Mouse (Mus musculus): ENCODE data around the gene Unc93b1. TPM values are rescaled to one million over a fixed set of nuclear protein-coding genes. Genes with fewer than 3 reads are reported as not detected.

The Unc93b1 gene
- polyA plus RNA-seq, 1 experiment, result 34.7 TPM

Other genes with a start within 250 kb of the Unc93b1 start
- gene Lrp5, start 248.6 kb upstream of the Unc93b1 start, polyA plus RNA-seq (2012; rRNA removed), result 4.9 and 5.2 TPM in 2 replicates
- 32.8 and 37.2 TPM in 2 replicates for gene 1810055G02Rik, start 226.9 kb upstream of the Unc93b1 start, polyA plus RNA-seq (2012; rRNA removed)
- 36.3 and 37.2 TPM in 2 replicates for gene Kmt5b, start 167.8 kb upstream of the Unc93b1 start, polyA plus RNA-seq (2012; rRNA removed)
- 121 and 123 TPM in 2 replicates for gene Chka, start 83.4 kb upstream of the Unc93b1 start, polyA plus RNA-seq (2012; rRNA removed)
- gene Tcirg1, start 28.1 kb upstream of the Unc93b1 start, polyA plus RNA-seq (2012; rRNA removed), result 45.5 and 48.1 TPM in 2 replicates
- gene Ndufs8, start 22.4 kb upstream of the Unc93b1 start, polyA plus RNA-seq (2012; rRNA removed), result 283 and 291 TPM in 2 replicates
- gene Aldh3b1, start 5.4 kb upstream of the Unc93b1 start, polyA plus RNA-seq (2012; rRNA removed), result 7.9 and 8.5 TPM in 2 replicates
- gene Aldh3b3, start 23.5 kb downstream of the Unc93b1 start, polyA plus RNA-seq (2012; rRNA removed), result 0.38 and 0.58 TPM in 2 replicates
- gene Aldh3b2, start 37.1 kb downstream of the Unc93b1 start, polyA plus RNA-seq (2012; rRNA removed), result 3.5 and 3.6 TPM in 2 replicates
- gene Acy3, start 51.4 kb downstream of the Unc93b1 start, polyA plus RNA-seq (2012; rRNA removed), result 5.6 and 5.8 TPM in 2 replicates
- gene Tbx10, start 57.6 kb downstream of the Unc93b1 start, polyA plus RNA-seq (2012; rRNA removed), result not detected in 2 replicates
- 7.1 and 8.4 TPM in 2 replicates for gene Nudt8, start 65.4 kb downstream of the Unc93b1 start, polyA plus RNA-seq (2012; rRNA removed)
- gene Gm49405, start 65.4 kb downstream of the Unc93b1 start, polyA plus RNA-seq (2012; rRNA removed), result 6.3 TPM in 2 replicates
- 287 and 325 TPM in 2 replicates for gene Doc2g, start 68.1 kb downstream of the Unc93b1 start, polyA plus RNA-seq (2012; rRNA removed)
- gene Ndufv1, start 77.6 kb downstream of the Unc93b1 start, polyA plus RNA-seq (2012; rRNA removed), result 248 and 270 TPM in 2 replicates
- 454 and 506 TPM in 2 replicates for gene Gstp1, start 102.8 kb downstream of the Unc93b1 start, polyA plus RNA-seq (2012; rRNA removed)
- gene Gstp2, start 110.8 kb downstream of the Unc93b1 start, polyA plus RNA-seq (2012; rRNA removed), result 5.1 and 14.7 TPM in 2 replicates
- gene Gstp3, start 124.4 kb downstream of the Unc93b1 start, polyA plus RNA-seq (2012; rRNA removed), result not detected in 2 replicates
- not detected in 2 replicates for gene Cabp2, start 146.4 kb downstream of the Unc93b1 start, polyA plus RNA-seq (2012; rRNA removed)
- 50.3 and 58.5 TPM in 2 replicates for gene Cdk2ap2, start 162.0 kb downstream of the Unc93b1 start, polyA plus RNA-seq (2012; rRNA removed)
- gene Pitpnm1, start 164.8 kb downstream of the Unc93b1 start, polyA plus RNA-seq (2012; rRNA removed), result 290 and 305 TPM in 2 replicates
- 162 and 174 TPM in 2 replicates for gene Aip, start 190.7 kb downstream of the Unc93b1 start, polyA plus RNA-seq (2012; rRNA removed)
- gene Gpr152, start 204.6 kb downstream of the Unc93b1 start, polyA plus RNA-seq (2012; rRNA removed), result 0.06 and 0.11 TPM in 2 replicates
- 0.12 and 0.17 TPM in 2 replicates for gene Cabp4, start 208.8 kb downstream of the Unc93b1 start, polyA plus RNA-seq (2012; rRNA removed)
- gene Coro1b, start 213.4 kb downstream of the Unc93b1 start, polyA plus RNA-seq (2012; rRNA removed), result 183 and 225 TPM in 2 replicates
- gene Ptprcap, start 218.4 kb downstream of the Unc93b1 start, polyA plus RNA-seq (2012; rRNA removed), result 1.9 and 2.3 TPM in 2 replicates
- 82.4 and 85.6 TPM in 2 replicates for gene Rps6kb2, start 228.2 kb downstream of the Unc93b1 start, polyA plus RNA-seq (2012; rRNA removed)
- 10.7 and 14.3 TPM in 2 replicates for gene Carns1, start 240.3 kb downstream of the Unc93b1 start, polyA plus RNA-seq (2012; rRNA removed)